Mouse (Mus musculus): ENCODE measurements around the gene Socs4.

DNA sequence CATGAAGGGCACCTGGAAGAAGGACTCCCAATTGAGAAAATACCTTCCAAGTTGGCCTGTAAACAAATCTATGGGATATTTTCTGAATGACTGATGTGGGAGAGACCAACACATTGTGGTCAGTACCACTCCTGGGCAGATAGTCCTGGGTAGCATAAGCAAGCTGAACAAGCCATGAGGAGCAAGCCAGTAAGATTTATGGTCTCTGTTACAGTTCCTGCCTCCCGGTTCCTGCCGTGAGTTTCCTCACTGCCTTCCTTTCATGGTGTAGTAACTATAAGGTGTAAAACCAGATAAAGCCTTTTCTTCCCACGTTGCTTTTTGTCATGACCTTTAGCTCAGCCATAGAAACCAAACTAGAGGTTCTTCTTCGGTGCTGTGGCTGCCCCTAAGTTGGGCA, 39.4 kb upstream of the Socs4 start:
- TF ChIP-seq ZC3H11A (IDR thresholded peaks at IDR 0.05; ENCODE audit: borderline replicate concordance, low read depth, low read length) (no peak), ZNF384 (IDR thresholded peaks at IDR 0.05; ENCODE audit: low read depth, low read length) (no peak), HCFC1 (IDR thresholded peaks at IDR 0.05; ENCODE audit: borderline replicate concordance, insufficient read depth, low read length) (no peak)

Measured in ES-E14 (cell line).